10 mouse cellular contexts compared by ENCODE assay signal in the genomic region with DNA sequence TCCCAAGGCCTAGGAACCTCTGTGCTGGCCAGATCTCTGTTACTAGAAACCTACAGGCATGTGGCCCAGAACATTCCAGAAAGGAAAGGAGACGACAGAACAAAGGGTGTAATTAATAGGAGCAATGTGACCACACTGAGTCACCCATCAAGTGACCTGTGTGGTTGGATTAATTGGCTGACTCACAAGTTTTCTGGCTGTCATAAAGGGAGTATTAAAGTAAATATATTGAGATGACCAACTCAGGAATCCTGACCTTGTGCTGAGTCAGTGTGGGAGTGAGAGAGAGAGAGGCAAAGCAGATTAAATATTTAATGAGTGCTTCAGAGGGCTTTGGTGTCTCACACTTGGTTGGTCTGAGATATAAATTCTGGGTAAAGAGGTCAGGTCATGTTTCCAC.
DNase-seq lines count a peak whose midpoint lies in the region; ATAC-seq lines count a peak whose summit lies in the region.
"Had no signal": no experiment of that assay in that cellular context is flagged by ENCODE, and none has a peak within 500 bp of the region (broad histone marks: within the 10 kb centered on the region; RNA-seq: fewer than 3 reads in every experiment).

No protein-coding gene starts in this region.

- intact Hi-C loops in heart, postnatal 25 days (cut with DNase I), result no loop called here

- ATAC-seq in megakaryocyte progenitor cell, adult 5-6 weeks (replicated peaks; ENCODE audit: poor library complexity), result no peak
- no peak for ATAC-seq in inflammation-experienced regulatory T-cells, adult 6 months
- ATAC-seq: forebrain, embryonic 14.5 days had no signal

- DNase-seq in heart, adult 18-20 months, result peak; percentile 40 to 67
- no peak for DNase-seq in heart, postnatal 25 days (ENCODE audit: low spot score)
- DNase-seq in 416B (ENCODE audit: low read depth), result peak; percentile 20
- peak; percentile 14 for DNase-seq in gonadal fat pad, adult 2 months (ENCODE audit: low read depth)
- DNase-seq in kidney, postnatal 14 days, result peak; percentile 56
- DNase-seq in thymus, postnatal 10 days (ENCODE audit: low spot score in 2 of 2), result no peak
- DNase-seq: right cerebral cortex, postnatal 25 days had no signal

Comparison
In these comparisons a context has a peak if more than half of its experiments do, and no peak if none do; other contexts are left out.
1. DNase-seq: peak in heart, adult 18-20 months (2 of 2), 416B (single experiment), gonadal fat pad, adult 2 months (single experiment) and kidney, postnatal 14 days (single experiment); none in heart, postnatal 25 days (single experiment) and thymus, postnatal 10 days (0 of 2).